Mouse (Mus musculus) heart, adult 18-20 months (tissue): ENCODE data around the gene Rb1. TPM values are rescaled to one million over a fixed set of nuclear protein-coding genes. Genes with fewer than 3 reads are reported as not detected.
A peak's percentile ranks its signal among the peaks of the same experiment; 100 is the strongest.

Experiments
- DNase-seq, 2 experiments: peaks; one replicate each; pipeline ENCODE4 v3.0.0; 2021 to 2022; ENCODE audit warnings: mixed read lengths in 1 of 2
- long read RNA-seq, 2 experiments: library from polyadenylated mRNA; stranded (forward); transcript quantifications; one replicate each; pipeline ENCODE4 v2.0.0; 2021
- total RNA-seq, 2 experiments: library from RNA; stranded (reverse); gene quantifications; 2 replicates each; pipeline ENCODE4 v1.2.3; 2021

Gene Rb1
- total RNA-seq, result 10 to 100 TPM; 17.9 to 23.6 TPM
- long read RNA-seq, experiment 1, full-length matches to known transcripts, result 6 of 10 reads
- long read RNA-seq, experiment 1, partial matches to known transcripts, result 3 of 10 reads
- long read RNA-seq, experiment 1, other reads (novel, unspliced or antisense), result 1 of 10 reads
- long read RNA-seq, experiment 2, full-length matches to known transcripts, result 5 of 5 reads
- long read RNA-seq, experiment 2, partial matches to known transcripts, result 0 of 5 reads
- long read RNA-seq, experiment 2, other reads (novel, unspliced or antisense), result 0 of 5 reads

GRCm38 (mm10) chr14:73325456-73326381 is at the start of gene Rb1:
TSS of gene Rb1 (minus strand) at chr14:73325822.
- DNase-seq, result peak; percentile 89 to 92

DNA sequence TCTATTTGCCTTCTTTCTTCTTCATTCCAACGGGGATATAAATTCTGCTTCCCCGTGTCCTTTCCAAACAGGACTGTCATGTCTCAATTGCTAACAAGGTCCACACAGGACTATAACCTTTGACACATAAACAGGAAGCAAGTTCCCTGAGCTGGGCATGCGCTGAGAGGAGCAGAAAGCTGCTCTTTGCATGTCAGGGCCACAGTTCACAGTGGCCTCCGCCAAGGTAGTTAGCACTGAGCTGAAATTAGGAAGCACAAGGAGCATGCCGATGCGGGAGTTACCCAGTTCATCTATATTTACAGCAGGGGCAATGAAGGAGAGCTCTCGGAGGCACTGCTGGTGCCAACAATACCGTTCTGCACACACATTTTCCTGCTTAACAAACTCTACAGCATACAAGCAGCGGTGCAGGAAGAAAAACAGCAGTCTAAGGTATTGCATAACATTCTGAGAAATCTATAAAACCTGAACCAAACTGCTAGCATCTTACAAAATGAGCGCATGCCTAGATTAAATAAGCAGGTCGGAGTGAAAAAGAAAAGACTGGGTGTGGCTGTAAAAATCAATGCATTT is 48.8 kb upstream of the Rb1 start:
- DNase-seq, result peak; percentile 67 to 72

DNA sequence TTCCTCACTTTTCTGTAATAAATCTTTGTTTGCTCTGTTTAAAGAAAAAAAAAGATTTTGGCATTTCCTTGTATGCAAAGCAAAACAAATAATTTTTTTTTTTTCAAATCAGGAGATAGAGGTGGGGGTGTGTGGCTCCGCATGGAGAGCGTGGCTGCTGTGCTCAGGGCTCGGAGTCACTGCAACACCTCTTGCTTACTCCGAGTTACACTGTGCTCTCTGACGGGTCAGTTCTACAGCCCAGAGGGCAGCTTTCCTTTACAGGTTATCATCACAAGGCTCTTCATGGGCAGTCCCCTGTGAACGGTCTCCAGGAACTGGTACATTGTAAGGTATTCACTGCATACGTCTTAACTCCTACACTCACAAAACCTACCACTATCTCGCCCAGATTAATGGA is 48.0 kb upstream of the Rb1 start:
- peak in 1 of 2 experiments; percentile 27 for DNase-seq

DNA sequence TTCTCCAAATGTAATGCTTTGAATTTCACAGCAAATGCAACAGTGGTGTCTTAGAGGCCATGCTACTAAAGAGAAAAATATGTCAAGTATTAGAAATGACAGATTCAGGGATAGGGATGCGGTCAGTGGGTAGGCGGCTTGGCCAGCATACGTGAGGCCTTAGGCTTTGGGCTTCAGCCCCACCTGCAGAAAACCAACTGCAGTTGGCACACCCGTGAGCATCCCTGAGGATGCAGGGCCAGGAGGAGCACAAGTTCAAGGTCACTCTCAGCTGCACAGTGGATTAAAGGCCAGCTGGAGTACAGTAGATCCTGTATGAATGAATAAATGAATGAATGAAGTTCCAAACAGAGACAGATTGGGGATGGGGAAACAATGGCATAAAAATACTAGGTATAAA is 47.4 kb upstream of the Rb1 start:
- no peak for DNase-seq

DNA sequence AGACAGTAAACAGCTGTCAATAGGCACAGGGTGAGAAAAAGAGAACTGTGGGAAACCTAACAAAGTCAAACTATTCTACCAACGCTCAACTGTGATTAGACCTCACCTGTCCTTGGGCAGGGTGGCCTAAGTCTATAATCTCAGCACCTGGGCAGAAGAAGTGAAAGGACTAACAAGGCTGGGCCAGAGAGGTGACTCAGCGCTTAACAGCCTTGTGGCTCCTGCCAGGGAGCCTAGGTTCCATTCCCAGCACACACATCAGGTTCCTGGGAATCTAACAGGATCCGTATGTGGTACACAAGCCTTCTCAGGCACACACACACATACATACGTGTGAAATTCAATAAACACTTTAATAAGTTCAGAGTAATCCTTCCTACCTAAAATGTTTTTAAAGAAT is 46.0 kb upstream of the Rb1 start:
- DNase-seq, result peak in 1 of 2 experiments; percentile 23

GRCm38 (mm10) chr14:73370695-73371372 is 45.2 kb upstream of the Rb1 start:
- DNase-seq, result peak in 1 of 2 experiments; percentile 25

GRCm38 (mm10) chr14:73370078-73370670 is 44.6 kb upstream of the Rb1 start:
- DNase-seq, result no peak

- peak in 1 of 2 experiments; percentile 23 for DNase-seq
Observed at GRCm38 (mm10) chr14:73369634-73370033, 44.0 kb upstream of the Rb1 start.

- DNase-seq, result no peak
Observed at GRCm38 (mm10) chr14:73368966-73369365, 43.3 kb upstream of the Rb1 start.

DNA sequence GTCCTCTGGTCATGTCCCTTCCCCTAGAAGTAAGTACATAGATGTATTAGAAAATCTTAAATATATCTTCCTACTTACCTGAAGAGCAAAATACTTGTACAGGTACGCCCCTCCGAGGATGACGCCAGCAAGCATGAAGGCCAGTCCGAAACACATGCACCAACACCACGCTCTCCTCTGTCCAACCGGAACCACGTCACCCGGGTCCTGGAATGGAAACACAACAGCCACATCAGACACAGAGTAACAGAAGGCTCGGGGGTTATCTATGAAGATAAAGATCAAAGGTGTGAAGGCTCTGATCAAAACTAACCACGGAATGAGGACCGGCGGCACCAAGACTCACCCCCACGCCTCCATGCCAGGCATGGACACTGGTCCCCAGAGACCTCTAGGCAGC is 42.6 kb upstream of the Rb1 start:
- no peak for DNase-seq

- DNase-seq, result peak in 1 of 2 experiments; percentile 25
Observed at GRCm38 (mm10) chr14:73366278-73366677, 40.7 kb upstream of the Rb1 start.

DNA sequence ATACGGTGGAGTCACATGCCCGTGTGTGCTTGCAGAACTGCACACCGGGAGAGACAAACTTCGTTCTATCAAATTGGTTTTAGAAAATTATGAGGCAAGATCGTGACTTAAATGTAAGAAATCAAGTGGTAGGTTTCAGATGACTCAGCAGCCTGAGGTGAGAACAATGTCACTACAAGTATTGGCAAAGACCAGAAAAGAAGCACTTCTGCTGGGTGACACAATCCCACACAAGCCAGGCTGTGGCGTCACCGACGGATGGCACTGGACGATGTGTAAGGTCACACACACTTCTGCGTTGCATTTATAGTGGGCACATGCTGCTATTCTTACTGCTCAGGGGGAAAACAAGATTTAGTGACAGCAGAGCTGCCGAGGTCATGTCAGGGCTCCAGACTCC is 38.2 kb upstream of the Rb1 start:
- no peak for DNase-seq

DNA sequence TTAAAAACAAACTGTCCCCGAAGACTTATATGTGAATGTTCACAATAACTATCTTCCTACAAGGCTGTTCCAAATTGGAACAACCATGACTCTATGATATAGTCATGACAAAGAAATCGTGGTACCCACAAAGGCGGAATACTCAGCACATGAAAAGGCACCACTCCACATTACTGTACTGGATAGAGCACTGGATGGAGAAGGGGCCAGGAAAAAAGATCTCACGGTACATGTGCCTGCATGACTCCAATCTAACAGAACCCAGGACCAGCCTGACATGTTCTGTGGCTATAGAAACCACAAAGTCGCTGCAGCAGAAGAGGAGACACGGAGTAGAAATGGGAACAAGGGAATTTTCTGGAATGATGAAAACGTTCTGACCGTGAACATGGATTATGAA is 29.1 kb upstream of the Rb1 start:
- DNase-seq, result no peak

- no peak for DNase-seq
Observed at GRCm38 (mm10) chr14:73351118-73351517, 25.5 kb upstream of the Rb1 start.

DNA sequence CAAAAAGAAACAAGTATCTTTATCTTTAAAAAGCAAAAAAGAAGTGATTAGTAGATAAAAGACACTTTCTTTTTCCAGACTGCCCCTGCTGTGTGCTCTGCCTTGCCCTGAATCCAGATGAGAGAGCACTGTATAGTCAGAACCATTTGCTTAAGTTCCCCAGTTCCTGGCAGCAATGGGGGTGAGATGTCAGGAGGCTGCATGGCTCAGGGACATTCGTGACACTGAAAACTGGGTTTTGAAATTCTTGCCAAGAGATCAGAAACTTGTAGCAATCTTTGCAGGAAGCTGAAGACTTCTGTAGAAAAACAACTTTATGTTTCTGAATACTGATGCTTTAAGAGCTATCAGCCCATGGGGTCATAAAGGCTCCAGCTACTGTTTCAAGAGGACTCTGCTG is 24.4 kb upstream of the Rb1 start:
- no peak for DNase-seq

DNA sequence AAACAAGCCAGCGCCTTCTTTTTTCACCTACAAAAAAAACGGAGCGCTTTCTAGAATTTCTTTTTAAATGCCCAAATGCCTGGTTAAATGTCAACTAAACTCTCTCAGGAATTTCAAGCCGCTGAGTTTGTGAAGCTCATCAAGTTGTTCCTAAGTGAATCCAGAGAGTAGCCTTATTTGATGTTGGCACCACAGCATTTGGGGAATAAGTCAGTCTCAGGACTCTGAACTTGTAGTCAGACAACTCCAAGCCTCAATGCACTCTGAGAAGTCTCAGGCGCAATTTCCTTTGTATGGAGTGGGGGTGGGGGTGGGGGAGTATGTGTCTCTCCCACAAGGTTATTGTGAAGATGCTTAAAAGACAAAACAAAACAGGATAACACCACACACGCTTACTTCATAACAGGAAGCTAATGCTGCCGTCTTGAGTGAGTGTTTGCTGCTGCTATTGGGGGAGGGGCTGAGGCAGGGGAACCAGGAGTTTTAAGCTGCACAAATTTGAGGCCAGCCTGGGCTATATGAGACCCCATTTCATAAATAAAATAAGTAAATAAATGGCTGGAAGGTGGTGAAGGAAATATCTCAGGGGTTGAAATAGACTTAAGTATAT is 23.5 kb upstream of the Rb1 start:
- no peak for DNase-seq

GRCm38 (mm10) chr14:73347302-73347701 is 21.7 kb upstream of the Rb1 start:
- peak; percentile 42 to 45 for DNase-seq

DNA sequence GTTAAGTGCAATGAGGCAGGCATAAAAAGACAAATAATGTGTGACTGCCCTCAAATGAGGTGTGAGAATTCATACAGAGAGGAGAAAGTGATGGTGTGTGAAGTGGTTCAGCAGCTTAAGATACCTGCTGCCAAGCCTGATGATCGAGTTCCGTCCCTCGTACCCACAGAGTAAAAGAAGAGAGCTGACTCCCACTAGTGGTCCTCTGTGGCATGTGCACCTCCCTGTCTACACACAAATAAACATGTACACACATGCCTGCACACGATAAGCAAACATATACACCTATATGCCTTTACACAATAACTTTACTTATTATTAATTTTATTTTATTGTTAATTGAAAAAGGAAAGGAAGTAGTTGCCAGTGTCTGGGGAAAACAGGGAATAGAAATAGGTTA is 20.0 kb upstream of the Rb1 start:
- peak in 1 of 2 experiments; percentile 1 for DNase-seq

- DNase-seq, result no peak
Observed at GRCm38 (mm10) chr14:73340051-73340755, 14.6 kb upstream of the Rb1 start.

DNA sequence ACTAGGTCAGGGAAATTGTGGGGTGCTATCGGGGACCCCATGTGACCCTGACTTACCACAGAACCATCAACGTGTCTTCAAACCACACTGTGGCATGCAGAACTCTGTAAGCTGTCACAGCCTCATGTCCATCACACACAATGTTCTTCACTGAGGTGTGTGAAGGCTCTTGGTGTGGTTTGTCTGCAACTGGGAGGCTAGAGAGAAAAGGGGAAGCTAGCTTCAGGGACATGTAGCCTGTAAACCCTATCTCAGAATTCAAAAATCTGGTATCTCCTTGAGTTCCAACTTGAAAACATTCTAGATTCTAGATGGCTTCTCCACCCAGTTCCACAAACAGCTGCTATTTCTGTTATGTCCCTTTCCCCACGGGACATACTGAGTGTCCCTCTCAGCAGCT is 14.0 kb upstream of the Rb1 start:
- DNase-seq, result no peak
